Mouse (Mus musculus) ES-E14 (cell line): Measurements from ENCODE around the gene Sertad1.

Experiments
- CHD2 ChIP-seq: IDR thresholded peaks from 2 replicates; pipeline ENCODE4 v1.6.1; 2014; ENCODE audit warnings: mild to moderate bottlenecking, low read depth, low read length, inconsistent platforms
- HCFC1 ChIP-seq: IDR thresholded peaks from 2 replicates; pipeline ENCODE4 v1.6.1; 2012; ENCODE audit warnings: low read length, inconsistent platforms, borderline replicate concordance; ENCODE audit not compliant: insufficient read depth
- MAFK ChIP-seq: IDR thresholded peaks from 2 replicates; pipeline ENCODE4 v1.6.1; 2014; ENCODE audit warnings: mild to moderate bottlenecking, low read depth, low read length, inconsistent platforms; ENCODE audit not compliant: insufficient read depth
- ZC3H11A ChIP-seq: IDR thresholded peaks from 2 replicates; pipeline ENCODE4 v1.6.1; 2012; ENCODE audit warnings: low read depth, mild to moderate bottlenecking, inconsistent platforms, low read length, borderline replicate concordance
- ZNF384 ChIP-seq: IDR thresholded peaks from 2 replicates; pipeline ENCODE4 v1.6.1; 2012; ENCODE audit warnings: low read depth, low read length, inconsistent platforms

DNA sequence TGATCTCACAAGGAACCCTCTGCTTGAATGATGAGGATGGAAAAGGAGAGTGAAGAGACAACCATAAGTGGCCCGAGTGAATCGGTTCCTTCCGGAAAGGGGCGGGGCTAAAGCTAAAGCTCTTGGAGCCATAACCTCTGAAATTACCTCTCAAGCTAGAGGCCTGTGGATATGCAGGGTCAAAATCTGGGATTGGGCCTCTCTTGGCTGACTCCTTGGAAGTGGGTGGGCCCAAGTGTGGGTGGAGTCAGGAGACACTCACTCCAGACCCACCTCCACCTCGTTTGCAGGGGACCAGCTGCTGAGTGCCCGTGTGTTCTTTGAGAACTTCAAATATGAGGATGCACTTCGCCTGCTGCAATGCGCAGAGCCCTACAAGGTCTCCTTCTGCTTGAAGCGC is 28.3 kb downstream of the Sertad1 start:
- TF ChIP-seq HCFC1 (no peak), CHD2 (no peak), MAFK (no peak), ZNF384 (no peak), ZC3H11A (no peak)
